Mouse (Mus musculus) urinary bladder, adult 18-20 months (tissue): Measurements from ENCODE around the gene Surf6.
A peak's percentile ranks its signal among the peaks of the same experiment; 100 is the strongest.

Source experiments
- DNase-seq, 2 experiments: peaks; one replicate each; pipeline ENCODE4 v3.0.0; 2022; ENCODE audit warnings: low spot score in 2 of 2, mixed read lengths in 2 of 2

Gene Surf6

DNA sequence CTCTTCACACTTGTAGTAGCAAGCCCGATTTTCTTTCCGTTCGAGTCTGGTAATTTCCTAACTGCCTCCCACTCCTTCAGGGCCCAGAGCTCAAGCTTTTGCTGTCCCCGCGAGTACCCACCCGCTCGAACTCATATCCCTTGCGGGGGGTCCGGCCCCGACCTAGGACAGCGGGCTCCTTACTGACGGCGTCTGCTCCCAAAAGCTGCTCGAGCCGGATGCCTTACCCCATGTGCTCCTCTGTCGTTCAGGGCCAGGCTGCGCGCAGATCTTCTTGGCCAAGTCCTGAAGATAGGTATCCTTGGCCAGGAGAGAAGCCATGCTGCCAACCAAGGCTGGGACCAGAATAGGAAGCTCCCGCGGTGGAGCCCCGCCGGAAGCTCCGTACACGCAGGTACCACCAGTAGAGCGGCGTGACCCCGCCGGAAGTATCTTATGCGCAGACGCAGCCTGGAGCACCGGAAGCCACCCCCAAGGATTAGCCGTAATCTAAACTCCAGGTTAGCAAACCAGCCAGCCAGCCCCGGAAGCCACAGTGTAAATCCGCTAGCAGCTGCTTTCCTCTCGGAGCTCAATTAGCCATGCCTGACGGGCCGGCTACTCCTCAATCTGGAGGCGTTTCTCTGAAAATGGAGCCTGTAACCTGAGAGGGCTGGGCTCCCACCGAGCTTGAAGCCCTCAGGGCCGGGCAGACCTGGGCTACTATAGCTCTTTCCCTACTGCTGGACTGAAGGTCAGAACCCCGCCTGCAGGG, at the start of gene Surf6:
Gene Surf6 (minus strand): TSS at position 413 of the 754 bp plus-strand sequence.
- DNase-seq: peak; percentile 88 to 95

DNA sequence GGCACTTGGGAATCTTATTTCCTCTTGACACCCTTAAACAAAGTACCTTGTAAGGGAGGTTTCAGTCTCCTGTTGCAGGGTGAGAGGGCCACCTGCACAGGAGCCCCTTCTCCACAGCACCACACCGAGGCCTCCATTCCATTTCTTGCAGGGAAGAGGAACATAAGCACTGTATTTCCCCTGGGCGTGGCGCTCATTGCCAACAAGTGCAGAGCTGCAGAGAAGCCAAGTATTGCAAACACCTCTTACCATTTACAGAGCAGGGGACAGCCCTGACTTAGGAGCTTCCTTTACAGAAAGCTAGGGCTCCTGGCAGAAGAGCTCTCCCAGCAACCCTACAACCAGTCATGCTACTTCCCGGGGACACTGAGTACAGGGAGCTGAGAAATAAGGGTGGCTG, 49.5 kb upstream of the Surf6 start:
- no peak for DNase-seq

DNA sequence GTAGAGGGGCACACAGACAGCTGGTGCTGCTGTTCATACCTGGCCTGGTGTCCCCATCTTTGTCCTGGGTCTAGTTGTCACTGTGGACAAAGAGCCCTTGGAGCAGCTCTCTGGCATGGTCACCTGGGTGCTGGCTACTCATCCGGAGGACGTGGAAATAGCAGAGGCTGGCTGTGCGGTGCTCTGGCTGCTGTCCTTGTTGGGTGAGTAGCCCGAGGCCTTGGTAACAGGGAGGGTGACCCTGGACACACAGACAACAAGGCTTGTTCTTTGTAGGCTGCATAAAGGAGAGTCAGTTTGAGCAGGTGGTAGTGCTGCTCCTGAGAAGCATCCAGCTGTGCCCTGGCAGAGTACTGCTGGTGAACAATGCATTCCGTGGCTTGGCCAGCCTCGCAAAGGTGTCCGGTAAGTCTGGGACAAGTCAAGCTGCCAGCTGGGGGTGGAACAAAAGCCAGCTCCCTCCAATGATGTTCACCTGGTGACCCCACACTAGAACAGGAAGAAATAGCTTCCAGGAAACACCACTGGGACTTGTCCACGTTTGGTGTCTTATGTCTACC, 48.7 kb upstream of the Surf6 start:
- DNase-seq: no peak

DNA sequence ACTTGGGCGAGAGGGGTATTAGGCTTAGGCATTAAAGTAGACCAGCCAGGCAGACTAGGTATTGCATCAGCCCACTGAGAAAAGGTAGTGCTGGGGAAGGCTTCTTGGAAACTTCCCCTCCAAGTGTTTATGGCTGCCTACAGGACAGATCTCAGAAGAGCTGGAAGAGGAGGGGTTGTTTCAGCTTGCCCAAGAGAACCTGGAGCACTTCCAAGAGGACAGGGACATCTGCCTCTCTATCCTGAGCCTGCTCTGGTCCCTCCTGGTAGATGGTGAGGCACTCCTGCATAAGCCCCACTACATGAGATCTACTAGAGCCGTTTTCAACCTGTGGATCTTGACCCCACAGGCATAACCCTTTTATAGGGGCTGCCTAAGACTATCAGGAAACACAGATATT, 47.7 kb upstream of the Surf6 start:
- no peak for DNase-seq

DNA sequence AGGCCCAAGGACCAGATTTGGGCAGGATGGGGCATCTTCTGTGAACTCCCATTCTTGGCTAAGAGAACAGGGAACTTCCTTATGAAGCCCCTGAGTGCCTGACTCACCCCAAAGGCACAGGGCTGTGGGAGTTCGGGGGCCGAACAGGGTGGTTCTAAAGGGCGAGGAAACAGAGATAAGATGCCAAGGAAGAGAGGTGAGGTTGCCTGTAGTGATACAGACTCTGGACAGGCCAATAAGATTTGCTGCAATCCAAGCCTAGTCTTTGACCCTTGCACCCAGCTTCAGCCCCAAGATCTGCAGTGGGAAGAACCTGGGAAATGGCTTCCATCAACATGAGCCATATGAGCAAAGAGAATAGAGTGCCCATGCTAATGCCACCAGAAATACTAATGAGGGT, 40.6 kb upstream of the Surf6 start:
- no peak for DNase-seq

DNA sequence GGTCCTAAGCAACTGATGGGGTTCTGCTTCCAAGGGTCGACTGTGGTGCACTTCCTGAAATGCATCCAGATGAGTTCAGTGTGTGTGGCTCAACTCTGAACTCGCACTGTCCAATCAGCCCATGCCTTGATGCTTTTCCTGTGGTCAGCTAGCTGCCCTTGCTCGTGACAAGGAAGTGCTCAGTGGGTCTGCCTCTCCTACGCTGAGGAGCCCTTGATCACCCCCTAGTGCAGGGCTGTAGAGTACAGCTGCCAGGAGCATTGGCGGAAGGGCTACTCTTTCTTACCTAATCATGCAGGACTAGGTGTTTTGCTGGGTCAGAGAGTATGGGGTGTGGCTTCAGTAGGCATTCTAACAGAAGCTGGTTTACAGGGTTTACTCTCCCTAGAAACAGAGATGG, 38.9 kb upstream of the Surf6 start:
- no peak for DNase-seq

DNA sequence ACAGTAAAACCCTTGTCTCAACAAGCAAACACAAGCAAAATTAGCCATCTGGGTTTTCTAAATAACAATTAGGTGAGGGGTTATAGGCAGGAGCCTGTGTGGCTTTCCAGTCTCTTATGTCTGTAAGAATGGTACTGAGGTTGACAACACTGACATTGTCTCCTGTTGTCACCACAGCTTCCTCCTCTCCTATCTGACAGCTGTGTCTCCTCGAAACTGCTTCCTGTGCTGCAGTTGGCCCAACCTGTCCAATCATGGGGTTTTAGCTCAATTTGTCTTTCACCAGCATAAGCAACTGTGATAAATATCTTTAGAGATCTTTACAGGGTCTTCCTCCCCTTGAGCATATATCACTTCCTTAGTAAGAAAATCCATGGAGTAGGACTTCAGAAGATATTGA, 33.7 kb upstream of the Surf6 start:
- DNase-seq: no peak

DNA sequence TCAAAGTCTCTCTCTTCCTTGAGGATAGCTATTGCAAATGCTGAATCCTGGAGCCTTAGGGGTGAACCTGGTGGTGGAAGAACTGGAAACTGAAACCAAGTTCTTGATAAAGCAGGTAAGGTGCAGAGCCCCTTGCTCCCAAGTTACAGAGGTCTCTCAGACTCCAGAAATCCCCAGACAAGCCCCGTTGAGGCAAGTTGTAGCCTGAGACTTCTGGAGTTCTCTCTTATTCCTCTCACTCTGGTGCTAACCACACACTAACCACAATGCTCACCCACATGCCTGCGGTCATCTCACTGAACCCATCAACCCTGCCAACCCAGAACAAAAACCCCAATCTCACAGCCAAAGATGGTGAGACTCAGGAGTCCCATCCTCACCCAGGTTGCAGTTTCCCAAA, 32.6 kb upstream of the Surf6 start:
- no peak for DNase-seq

DNA sequence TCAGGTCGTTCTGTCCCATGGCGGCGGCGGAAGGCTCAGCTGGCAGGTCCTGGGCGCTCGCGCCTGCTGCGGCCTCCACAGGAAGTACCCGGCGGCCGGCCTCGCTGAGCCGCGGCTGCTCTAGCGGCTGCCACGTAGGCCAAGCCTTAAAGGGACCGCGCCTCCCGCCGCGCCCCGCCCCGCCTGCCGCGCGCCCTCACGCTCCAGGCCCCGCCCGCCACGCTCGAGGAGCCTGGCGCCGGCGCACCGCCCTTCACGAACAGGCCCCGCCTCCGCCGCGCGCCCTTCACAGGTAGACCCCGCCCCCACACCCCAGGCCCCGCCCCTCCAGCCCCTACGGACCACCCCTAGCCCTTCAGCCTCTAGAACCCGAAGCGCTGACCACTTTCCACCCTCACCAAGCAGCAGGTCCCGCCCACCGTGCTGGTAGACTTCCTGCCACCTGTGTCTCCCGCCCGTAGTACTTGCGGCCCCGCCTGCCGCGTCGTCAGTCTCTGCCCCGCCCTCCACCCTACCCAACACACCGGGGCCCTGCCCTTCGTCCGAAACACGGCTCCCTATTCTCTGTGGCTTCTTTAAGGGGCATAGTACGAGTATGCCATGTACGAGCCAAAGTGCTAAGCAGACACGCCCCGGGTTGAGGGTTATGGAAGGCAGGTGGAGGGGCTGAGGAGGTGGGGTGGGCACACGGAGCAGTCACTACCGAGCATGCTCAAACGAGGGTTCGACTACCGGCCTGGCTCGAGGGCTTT, 30.8 kb upstream of the Surf6 start, which contains the start of the genes Surf4 and Stkld1:
Gene Surf4 (minus strand): TSS at position 625 of the 752 bp plus-strand sequence.
Gene Stkld1 (plus strand): TSS at position 744 of the 752 bp plus-strand sequence.
- peak; percentile 80 to 89 for DNase-seq

DNA sequence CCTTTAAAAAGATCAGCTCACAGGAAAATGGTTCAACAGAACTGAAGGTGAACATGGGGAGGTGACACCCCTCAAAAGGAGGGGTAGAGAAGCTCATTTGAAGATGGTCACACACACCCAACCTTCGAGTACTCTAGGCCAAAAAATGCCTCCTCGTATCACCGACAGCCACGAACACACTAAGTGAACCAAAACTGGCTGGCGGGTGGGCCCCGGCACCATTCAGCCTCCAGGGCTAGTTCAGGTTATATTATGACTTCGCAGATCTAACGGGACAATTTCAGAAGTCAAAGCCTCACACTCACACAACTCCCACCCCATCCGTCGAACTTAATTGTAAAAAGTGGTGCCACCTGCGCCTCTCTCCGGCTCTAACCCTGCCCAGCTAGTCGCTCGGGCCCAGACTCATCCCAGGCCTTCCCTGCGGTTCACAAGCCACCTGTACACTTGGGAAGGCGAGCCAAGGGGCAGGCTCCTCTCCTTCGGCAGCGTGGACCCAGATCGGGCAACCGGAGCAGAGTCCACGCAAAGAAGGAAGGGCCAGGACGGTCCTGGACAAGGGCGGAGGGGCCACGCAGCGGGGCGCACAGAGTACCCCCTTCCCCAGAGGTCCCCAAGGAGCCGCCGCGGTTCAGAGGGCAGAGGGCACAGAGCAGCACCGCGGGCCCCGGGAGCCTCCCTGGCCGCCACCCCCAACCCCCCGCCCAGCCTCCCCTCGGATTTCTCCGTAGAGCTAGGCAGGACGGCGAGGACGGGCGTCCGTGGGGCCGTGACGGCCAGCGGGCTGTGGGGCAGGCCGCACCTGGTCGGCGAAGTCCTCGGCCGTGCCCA, 30.0 kb upstream of the Surf6 start:
- DNase-seq: peak; percentile 20 to 51

DNA sequence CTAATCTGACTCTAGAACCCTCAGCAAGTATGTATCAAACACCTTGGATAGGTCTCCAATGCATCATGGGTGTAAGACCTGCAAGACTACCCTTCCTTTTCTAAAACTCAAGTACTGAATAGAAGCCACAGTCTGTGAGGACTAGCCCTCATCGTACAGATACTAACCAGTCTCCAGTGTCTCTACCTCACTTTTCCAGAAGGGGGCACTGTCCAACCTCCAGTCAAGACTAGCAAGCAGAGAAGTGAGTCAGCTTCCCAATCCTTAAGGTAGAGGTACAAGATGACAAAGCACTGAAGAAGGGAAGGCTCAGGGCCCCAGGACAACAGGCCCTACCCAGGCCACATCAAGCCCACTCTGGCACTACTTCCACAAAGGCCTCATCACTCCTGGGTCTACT, 27.7 kb upstream of the Surf6 start:
- peak in 1 of 2 experiments; percentile 47 for DNase-seq

DNA sequence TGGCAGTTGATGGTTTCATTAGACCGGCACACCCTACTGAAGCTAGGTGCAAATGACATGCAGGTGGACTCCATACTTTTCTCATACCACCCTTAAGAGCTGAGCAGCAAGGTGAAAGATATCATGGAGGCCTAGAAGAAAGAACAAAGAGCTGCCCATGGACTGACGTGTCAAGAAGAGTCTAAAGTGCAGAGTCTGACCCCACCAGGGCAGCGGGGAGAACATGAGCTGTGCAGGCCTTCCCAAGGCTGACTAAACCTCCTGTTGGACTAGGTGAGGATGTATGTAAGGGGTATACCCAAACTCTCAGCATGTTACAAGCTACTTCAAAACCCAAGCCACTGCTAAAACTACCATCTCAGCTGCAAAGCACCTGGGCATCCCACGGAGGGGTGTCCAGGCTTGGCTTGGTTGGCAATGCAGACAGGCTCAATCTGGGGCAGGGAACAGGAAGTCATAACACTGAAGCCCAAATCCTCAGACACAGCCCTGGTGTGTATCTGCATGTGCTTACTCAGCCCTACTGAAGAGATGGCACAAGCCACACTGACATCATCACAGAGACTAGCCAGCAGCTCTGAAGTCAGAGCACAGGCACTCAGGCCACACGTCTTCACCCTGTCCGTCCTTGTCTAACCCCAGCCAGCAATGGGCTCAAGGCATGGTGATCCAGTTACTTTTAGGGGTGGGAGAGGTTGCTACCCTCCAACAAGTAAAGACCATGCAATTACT, 25.2 kb upstream of the Surf6 start:
- DNase-seq: no peak

DNA sequence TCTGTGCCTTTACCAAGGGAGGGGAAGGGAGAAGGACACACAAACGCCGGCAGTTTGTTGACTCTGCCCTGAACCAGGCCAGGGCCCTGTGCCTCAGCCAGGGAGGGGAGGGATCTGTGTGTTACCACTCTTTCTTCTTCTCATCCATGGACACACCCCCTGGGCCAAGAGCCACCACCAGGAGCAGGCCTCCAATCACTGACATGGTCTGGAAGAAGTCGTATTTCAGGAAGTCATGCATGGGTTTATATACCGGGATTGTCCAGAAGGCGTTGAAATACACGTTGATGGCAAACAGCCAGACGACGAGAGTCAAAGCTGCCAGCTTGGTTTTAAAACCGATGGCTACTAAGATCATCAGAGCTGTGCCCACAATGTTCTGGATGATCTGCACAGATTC, 19.1 kb upstream of the Surf6 start:
- no peak for DNase-seq

DNA sequence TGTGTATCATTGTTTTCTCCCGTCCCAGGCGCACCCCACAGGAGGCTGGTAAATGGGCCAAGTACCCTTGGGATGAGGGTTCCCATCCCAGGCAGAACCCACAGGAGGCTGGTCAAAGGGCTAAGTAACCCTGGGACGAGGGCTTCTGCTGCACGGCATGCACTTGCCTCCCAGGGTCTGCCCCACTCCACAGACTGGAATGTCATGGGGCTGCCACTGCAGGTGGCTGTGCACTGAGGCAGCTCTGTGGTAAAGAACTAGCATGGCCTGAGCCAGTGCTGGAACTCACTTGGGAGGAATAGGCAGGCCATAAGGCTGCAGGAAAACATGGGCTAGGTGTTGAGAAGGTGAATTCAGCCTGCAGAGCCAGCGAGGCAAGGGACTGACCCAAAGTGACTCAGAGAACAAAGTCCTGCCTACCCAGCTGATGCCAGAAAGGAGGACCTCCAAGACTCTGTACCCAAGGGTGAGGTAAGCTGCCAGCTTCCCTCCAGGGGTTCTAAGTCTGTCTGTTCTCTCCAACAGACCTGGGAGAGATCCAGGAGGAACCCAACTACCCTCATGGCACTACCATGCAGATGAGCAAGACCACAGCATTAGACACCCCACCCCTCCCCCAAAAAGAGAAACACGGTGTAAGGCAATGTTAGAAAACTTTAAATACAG, 17.6 kb upstream of the Surf6 start:
- no peak for DNase-seq

DNA sequence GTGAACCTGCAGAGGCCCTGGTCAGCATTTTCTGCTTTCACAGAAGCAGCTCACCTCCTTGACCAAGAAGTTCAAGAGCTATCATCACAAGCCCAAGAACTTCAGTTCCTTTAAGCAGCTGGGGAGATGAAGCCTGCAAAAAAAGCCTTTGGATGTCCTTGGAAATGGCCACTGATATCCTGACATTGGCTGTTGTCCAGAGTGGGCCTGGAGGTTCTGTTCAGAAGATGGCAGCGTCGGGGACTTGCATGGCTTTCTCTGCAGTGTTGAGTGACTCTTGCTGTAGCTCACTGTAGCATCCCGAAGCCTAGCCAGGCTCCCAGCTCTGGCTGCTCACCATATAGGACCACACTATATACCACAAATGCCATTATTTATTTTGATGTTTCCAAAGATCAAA, 17.0 kb upstream of the Surf6 start:
- DNase-seq: no peak

DNA sequence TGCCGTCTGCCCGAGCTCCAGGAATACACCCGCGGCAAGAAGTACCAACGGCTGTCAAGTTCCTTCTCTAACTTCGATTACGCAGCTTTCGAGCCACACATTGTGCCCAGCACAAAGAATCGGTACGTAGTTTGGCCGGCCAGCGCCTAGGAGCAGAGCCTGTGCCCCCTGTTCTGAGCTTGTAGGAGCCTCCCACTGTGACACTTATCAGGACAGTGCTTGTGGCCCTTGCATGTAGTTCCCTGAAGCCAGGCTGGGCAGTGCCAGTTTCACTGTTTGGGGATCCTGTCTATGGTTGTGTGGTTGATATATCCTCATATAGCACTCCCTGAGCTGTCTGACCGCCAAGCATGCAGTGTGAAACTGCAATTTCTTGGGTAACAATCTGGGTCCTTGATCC, 14.1 kb upstream of the Surf6 start:
- DNase-seq: no peak

DNA sequence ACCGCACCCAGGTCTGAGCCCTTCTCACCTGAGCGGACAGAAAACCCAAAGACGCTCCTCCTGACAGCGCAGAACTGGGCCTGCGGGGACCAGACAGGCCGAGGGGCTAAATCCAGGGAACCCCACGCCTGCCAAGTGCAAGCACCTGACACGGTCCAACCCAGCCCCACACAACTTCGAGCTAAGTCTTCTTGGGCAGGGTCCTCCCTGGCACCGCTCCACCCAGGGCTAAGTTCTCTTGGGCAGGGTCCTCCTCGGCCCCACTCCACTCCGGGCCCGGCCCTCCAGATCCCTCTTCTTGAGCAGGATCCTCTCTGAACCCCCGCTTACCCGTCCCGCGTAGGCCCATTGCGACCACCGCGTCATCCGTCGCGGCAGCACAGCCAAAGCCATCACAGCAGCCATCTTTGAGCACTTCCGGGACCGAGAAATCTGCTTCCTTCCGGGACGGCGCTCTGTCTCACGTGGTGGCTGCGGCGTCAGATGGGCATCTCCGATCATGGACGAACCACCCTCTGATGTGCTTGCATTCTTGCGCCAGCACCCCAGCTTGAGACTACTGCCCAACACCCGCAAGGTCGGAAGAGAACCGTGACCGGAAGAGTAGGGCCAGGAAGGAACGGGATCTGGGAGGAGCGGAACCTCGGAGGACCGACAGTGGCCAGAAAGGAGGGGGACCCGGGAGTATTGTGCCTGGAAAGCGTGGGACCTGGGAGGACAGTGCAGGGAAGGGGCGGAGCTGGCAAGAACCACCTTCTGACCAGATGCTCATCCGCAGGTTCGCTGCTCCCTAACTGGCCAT, 13.4 kb upstream of the Surf6 start, which contains the start of the genes Surf2 and Surf1:
Gene Surf2 (plus strand): TSS at position 441 of the 802 bp plus-strand sequence.
Gene Surf1 (minus strand): TSS at position 604 of the 802 bp plus-strand sequence.
- DNase-seq: peak; percentile 69 to 74

DNA sequence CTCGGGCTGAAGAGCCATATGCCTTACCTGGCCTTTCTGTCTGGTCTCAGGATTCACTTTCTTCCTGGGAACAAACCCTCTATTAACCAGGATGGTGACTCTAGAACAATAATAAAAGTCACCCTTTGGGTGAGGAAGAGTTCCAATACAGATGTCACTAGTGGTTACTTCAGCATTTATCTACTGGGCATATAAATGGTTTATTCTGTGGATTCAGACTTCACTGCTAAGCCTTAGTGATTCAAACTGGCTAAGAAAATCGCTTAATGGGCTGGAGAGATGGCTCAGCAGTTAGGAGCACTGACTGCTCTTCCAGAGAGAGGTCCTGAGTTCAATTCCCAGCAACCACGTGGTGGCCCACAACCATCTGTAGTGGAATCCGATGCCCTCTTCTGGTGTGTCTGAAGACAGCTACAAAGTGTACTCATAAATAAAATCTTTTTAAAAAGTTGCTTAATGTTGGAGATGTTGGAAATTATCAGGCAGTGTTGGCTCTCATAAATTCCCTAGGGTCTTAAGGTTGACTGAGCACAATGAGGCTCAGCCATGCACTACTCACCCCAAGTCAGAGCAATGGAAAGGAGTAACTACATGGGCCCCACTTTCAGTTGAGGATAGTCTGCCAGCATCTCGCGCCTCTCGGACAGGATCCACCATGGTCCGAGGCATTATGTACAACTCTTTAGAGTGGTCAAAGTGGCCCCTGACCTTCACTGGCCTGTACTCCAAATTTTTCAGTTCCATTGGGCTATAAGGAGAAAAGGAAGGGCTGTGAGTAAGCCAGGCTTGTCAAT, 11.7 kb upstream of the Surf6 start:
- DNase-seq: no peak
